Mouse (Mus musculus): ENCODE data around the gene Donson.

- TF ChIP-seq CTCF (conservative IDR thresholded peaks at IDR 0.05 in 1 of 2, IDR thresholded peaks at IDR 0.05 in 1 of 2; ENCODE audit: low read depth in 2 of 2, low read length in 2 of 2), result peak; percentile 81 to 99
- no peak for TF ChIP-seq ETS1 (conservative IDR thresholded peaks at IDR 0.05; ENCODE audit: low read depth, low read length)
- peak; percentile 58; the same call in 1 of the 2 replicates for TF ChIP-seq NELFE (IDR thresholded peaks at IDR 0.05; ENCODE audit: low read depth, low read length)
- TF ChIP-seq HCFC1 (IDR thresholded peaks at IDR 0.05; ENCODE audit: low read depth, low read length), result no peak
- TF ChIP-seq POLR2A (IDR thresholded peaks at IDR 0.05; ENCODE audit: low read depth, low read length), result 0 out of 2 replicates have a peak, but pooled peaks have one; percentile 21
- no peak for TF ChIP-seq EP300 (IDR thresholded peaks at IDR 0.05; ENCODE audit: low read length)
Measured at GRCm38 (mm10) chr16:91694455-91695084, 6.0 kb upstream of the Donson start.

Data from CH12.LX (cell line).